Comparison of ENCODE assay signal across 17 mouse cellular contexts in genomic region chr10:79672088-79672455, GRCm38 (mm10). TPM values are rescaled to one million over a fixed set of nuclear protein-coding genes. Genes with fewer than 3 reads are reported as not detected.
DNase-seq lines count a peak whose midpoint lies in the region; ATAC-seq and TF ChIP-seq lines count a peak whose summit lies in the region.
"Had no signal": no experiment of that assay in that cellular context is flagged by ENCODE, and none has a peak within 500 bp of the region (broad histone marks: within the 10 kb centered on the region; RNA-seq: fewer than 3 reads in every experiment).

No protein-coding gene starts in this region.

- no peaks in the 10 kb centered on the region for H3K27me3 ChIP-seq in intestine, embryonic 14.5 days (replicated peaks; ENCODE audit: control insufficient read depth, insufficient read depth, low read length)
- H3K27me3 ChIP-seq in intestine, embryonic 16.5 days (replicated peaks; ENCODE audit: control insufficient read depth, insufficient read depth, low read length): no peaks in the 10 kb centered on the region
- no peaks in the 10 kb centered on the region for H3K27me3 ChIP-seq in lung, embryonic 14.5 days (ENCODE audit: insufficient read depth, low read length)
- no peaks in the 10 kb centered on the region for H3K27me3 ChIP-seq in intestine, postnatal 0 days (replicated peaks; ENCODE audit: control insufficient read depth, insufficient read depth, low read length)
- H3K27me3 ChIP-seq: limb, embryonic 13.5 days had no signal

- peaks cover 5% of the 10 kb centered on the region for H3K36me3 ChIP-seq in intestine, embryonic 14.5 days (ENCODE audit: control insufficient read depth, insufficient read depth, low read length)
- H3K36me3 ChIP-seq in intestine, embryonic 16.5 days (ENCODE audit: control insufficient read depth, insufficient read depth, low read length): no peaks in the 10 kb centered on the region
- no peaks in the 10 kb centered on the region for H3K36me3 ChIP-seq in lung, embryonic 14.5 days (ENCODE audit: insufficient read depth)
- H3K36me3 ChIP-seq in intestine, postnatal 0 days (ENCODE audit: control insufficient read depth, insufficient read depth): peaks cover 5% of the 10 kb centered on the region

- WGBS in intestine, embryonic 14.5 days: 63% methylated on average over 3 of the region's 3 CpGs
- WGBS in intestine, embryonic 16.5 days: 52% methylated on average over 3 of the region's 3 CpGs
- WGBS in lung, embryonic 14.5 days: 49% methylated on average over 3 of the region's 3 CpGs
- 47% methylated on average over 3 of the region's 3 CpGs for WGBS in intestine, postnatal 0 days

- H3K9ac ChIP-seq in intestine, embryonic 14.5 days (ENCODE audit: low read length): no peak overlapping the region
- no peak overlapping the region for H3K9ac ChIP-seq in intestine, embryonic 16.5 days (ENCODE audit: low read depth, low read length)
- no peak overlapping the region for H3K9ac ChIP-seq in lung, embryonic 14.5 days
- H3K9ac ChIP-seq in intestine, postnatal 0 days (ENCODE audit: low read depth, low read length): no peak overlapping the region
- H3K9ac ChIP-seq: limb, embryonic 13.5 days had no signal

- H3K4me1 ChIP-seq in intestine, embryonic 14.5 days (replicated peaks; ENCODE audit: control insufficient read depth, insufficient read depth, low read length): peaks cover 11% of the 10 kb centered on the region
- peaks cover 12% of the 10 kb centered on the region for H3K4me1 ChIP-seq in intestine, embryonic 16.5 days (ENCODE audit: control insufficient read depth, insufficient read depth, low read length)
- peaks cover 9% of the 10 kb centered on the region for H3K4me1 ChIP-seq in lung, embryonic 14.5 days (ENCODE audit: insufficient read depth)
- H3K4me1 ChIP-seq in intestine, postnatal 0 days (replicated peaks; ENCODE audit: control insufficient read depth, insufficient read depth, low read length): peaks cover 7% of the 10 kb centered on the region; the same call in 1 of the 2 replicates

- H3K27ac ChIP-seq in intestine, embryonic 14.5 days (ENCODE audit: low read depth): peak overlapping the region; percentile 40; the same call in 1 of the 2 replicates
- H3K27ac ChIP-seq in intestine, embryonic 16.5 days (ENCODE audit: low read length): no peak overlapping the region
- no peak overlapping the region for H3K27ac ChIP-seq in lung, embryonic 14.5 days (ENCODE audit: low read depth)
- no peak overlapping the region for H3K27ac ChIP-seq in intestine, postnatal 0 days (ENCODE audit: low read depth, low read length)
- H3K27ac ChIP-seq: limb, embryonic 13.5 days; macrophage had no signal

- H3K4me3 ChIP-seq in intestine, embryonic 14.5 days (ENCODE audit: low read depth, low read length): no peak overlapping the region
- H3K4me3 ChIP-seq in intestine, embryonic 16.5 days (ENCODE audit: low read length): no peak overlapping the region
- no peak overlapping the region for H3K4me3 ChIP-seq in lung, embryonic 14.5 days (ENCODE audit: low read depth, low read length)
- H3K4me3 ChIP-seq in intestine, postnatal 0 days (ENCODE audit: low read depth, low read length): no peak overlapping the region
- H3K4me3 ChIP-seq: erythroblast, embryonic 14.5 days; limb, embryonic 13.5 days had no signal

- no peaks in the 10 kb centered on the region for H3K9me3 ChIP-seq in intestine, embryonic 14.5 days (ENCODE audit: control insufficient read depth, low read length)
- no peaks in the 10 kb centered on the region for H3K9me3 ChIP-seq in intestine, embryonic 16.5 days (ENCODE audit: control insufficient read depth, low read length)
- no peaks in the 10 kb centered on the region for H3K9me3 ChIP-seq in lung, embryonic 14.5 days (ENCODE audit: low read depth, low read length)
- H3K9me3 ChIP-seq in intestine, postnatal 0 days (ENCODE audit: control insufficient read depth): no peaks in the 10 kb centered on the region
- H3K9me3 ChIP-seq: limb, embryonic 13.5 days had no signal

- no peak for ATAC-seq in intestine, embryonic 14.5 days (replicated peaks; ENCODE audit: low FRiP score, low TSS enrichment, low read depth)
- ATAC-seq in intestine, embryonic 16.5 days: no peak
- ATAC-seq in lung, embryonic 14.5 days (ENCODE audit: insufficient read depth): no peak
- no peak for ATAC-seq in intestine, postnatal 0 days

- DNase-seq in cerebellum, adult 11-12 months: peak; percentile 39
- DNase-seq in cerebellum, adult 11 months: no peak
- no peak for DNase-seq in intestine, embryonic 14.5 days (ENCODE audit: low spot score)
- no peak for DNase-seq in lung, embryonic 14.5 days
- no peak for DNase-seq in lung, postnatal 25 days (ENCODE audit: low spot score)
- no peak for DNase-seq in spleen, postnatal 36 days (ENCODE audit: low spot score in 2 of 2)
- DNase-seq: heart, adult 11 months; heart, postnatal 10 days; kidney, adult 18-20 months; layer of hippocampus, postnatal 36 days; right cerebral cortex, postnatal 25 days had no signal

- H3K4me2 ChIP-seq in intestine, embryonic 14.5 days (ENCODE audit: low read length): no peak overlapping the region
- no peak overlapping the region for H3K4me2 ChIP-seq in intestine, embryonic 16.5 days (ENCODE audit: low read depth, low read length)
- no peak overlapping the region for H3K4me2 ChIP-seq in lung, embryonic 14.5 days
- H3K4me2 ChIP-seq in intestine, postnatal 0 days (replicated peaks; ENCODE audit: low read depth): no peak overlapping the region

- TF ChIP-seq CTCF in lung, embryonic 14.5 days (IDR thresholded peaks at IDR 0.05; ENCODE audit: low read depth): peak; percentile 45
- TF ChIP-seq CTCF in intestine, postnatal 0 days (IDR thresholded peaks at IDR 0.05; ENCODE audit: low read depth): peak; percentile 28

RNA-seq across cellular contexts. Expression of gene Tpgs1, which starts 2.9 kb away (rescaled TPM):
- 80.1 and 81.2 TPM in 2 replicates for polyA plus RNA-seq in intestine, embryonic 14.5 days (2014; fragmentation: Nextera tagmentation; extraction: Ambion mirVana)
- polyA plus RNA-seq in intestine, embryonic 16.5 days (2015; fragmentation: Nextera tagmentation; extraction: Ambion mirVana): 56.8 and 64.4 TPM in 2 replicates
- 56.4 and 62.4 TPM in 2 replicates for polyA plus RNA-seq in lung, embryonic 14.5 days (2014; fragmentation: Nextera tagmentation; extraction: Ambion mirVana)
- 47.6 and 48.5 TPM in 2 replicates for polyA plus RNA-seq in intestine, postnatal 0 days (2015; fragmentation: Nextera tagmentation; extraction: Ambion mirVana)

RNA-seq across cellular contexts. Expression of gene Madcam1, which starts 7.7 kb away (rescaled TPM):
- polyA plus RNA-seq in intestine, embryonic 14.5 days (2014; fragmentation: Nextera tagmentation; extraction: Ambion mirVana): 32.5 and 34.7 TPM in 2 replicates
- 27.4 and 31.8 TPM in 2 replicates for polyA plus RNA-seq in intestine, embryonic 16.5 days (2015; fragmentation: Nextera tagmentation; extraction: Ambion mirVana)
- polyA plus RNA-seq in lung, embryonic 14.5 days (2014; fragmentation: Nextera tagmentation; extraction: Ambion mirVana): 0.93 and 1.2 TPM in 2 replicates
- 15.6 and 16.9 TPM in 2 replicates for polyA plus RNA-seq in intestine, postnatal 0 days (2015; fragmentation: Nextera tagmentation; extraction: Ambion mirVana)
- polyA plus RNA-seq: erythroblast, embryonic 14.5 days; macrophage had no signal

RNA-seq across cellular contexts. Expression of gene Cdc34, which starts 9.9 kb away (rescaled TPM):
- polyA plus RNA-seq in intestine, embryonic 14.5 days (2014; fragmentation: Nextera tagmentation; extraction: Ambion mirVana): 129 and 145 TPM in 2 replicates
- 120 and 128 TPM in 2 replicates for polyA plus RNA-seq in intestine, embryonic 16.5 days (2015; fragmentation: Nextera tagmentation; extraction: Ambion mirVana)
- polyA plus RNA-seq in lung, embryonic 14.5 days (2014; fragmentation: Nextera tagmentation; extraction: Ambion mirVana): 88.2 and 92.9 TPM in 2 replicates
- 88.0 and 89.6 TPM in 2 replicates for polyA plus RNA-seq in intestine, postnatal 0 days (2015; fragmentation: Nextera tagmentation; extraction: Ambion mirVana)

RNA-seq across cellular contexts. Expression of gene Gzmm, which starts 16.7 kb away (rescaled TPM):
- polyA plus RNA-seq in intestine, embryonic 14.5 days (2014; fragmentation: Nextera tagmentation; extraction: Ambion mirVana): 0.78 and 1.2 TPM in 2 replicates
- polyA plus RNA-seq in intestine, embryonic 16.5 days (2015; fragmentation: Nextera tagmentation; extraction: Ambion mirVana): 0.21 and 0.56 TPM in 2 replicates
- 0.24 and 0.84 TPM in 2 replicates for polyA plus RNA-seq in lung, embryonic 14.5 days (2014; fragmentation: Nextera tagmentation; extraction: Ambion mirVana)
- 0.16 and 0.26 TPM in 2 replicates for polyA plus RNA-seq in intestine, postnatal 0 days (2015; fragmentation: Nextera tagmentation; extraction: Ambion mirVana)
- polyA plus RNA-seq: macrophage had no signal

RNA-seq across cellular contexts. Expression of gene Odf3l2, which starts 26.5 kb away (rescaled TPM):
- not detected in 2 replicates for polyA plus RNA-seq in intestine, embryonic 14.5 days (2014; fragmentation: Nextera tagmentation; extraction: Ambion mirVana)
- not detected in 2 replicates for polyA plus RNA-seq in intestine, embryonic 16.5 days (2015; fragmentation: Nextera tagmentation; extraction: Ambion mirVana)
- polyA plus RNA-seq in lung, embryonic 14.5 days (2014; fragmentation: Nextera tagmentation; extraction: Ambion mirVana): not detected in 2 replicates
- polyA plus RNA-seq in intestine, postnatal 0 days (2015; fragmentation: Nextera tagmentation; extraction: Ambion mirVana): not detected in 2 replicates
- polyA plus RNA-seq: erythroblast, embryonic 14.5 days; limb, embryonic 13.5 days; macrophage; thymus, postnatal 0 days had no signal
